Comparison of ENCODE assay signal across 1 mouse cellular context in genomic region chr5:134915311-134915710, GRCm38 (mm10).
TF ChIP-seq lines count a peak whose summit lies in the region.

Gene Cldn13 (minus strand): TSS chr5:134915526.

TF ChIP-seq in MEL, 35 proteins besides CTCF, POLR2A, EP300 and RAD21 (continued from another document):
- TF ChIP-seq E2F4 (IDR thresholded peaks at IDR 0.05; ENCODE audit: borderline replicate concordance, low read depth, low read length) (no peak), SIN3A (IDR thresholded peaks at IDR 0.05; ENCODE audit: low read length) (no peak; the same call in 1 of the 2 replicates), TBP (IDR thresholded peaks at IDR 0.05; ENCODE audit: low read depth, low read length) (0 out of 2 replicates have a peak, but pooled peaks have one; percentile 36), POLR2AphosphoS2 (IDR thresholded peaks at IDR 0.05; ENCODE audit: low read length) (no peak), CHD2 (IDR thresholded peaks at IDR 0.05; ENCODE audit: low read length) (no peak), ELF1 (IDR thresholded peaks at IDR 0.05; ENCODE audit: low read depth, low read length) (0 out of 2 replicates have a peak, but pooled peaks have one; percentile 20), USF1 (IDR thresholded peaks at IDR 0.05; ENCODE audit: low read depth, low read length) (no peak), POLR2AphosphoS5 (IDR thresholded peaks at IDR 0.05; ENCODE audit: borderline replicate concordance, low read depth, low read length) (no peak), MAFK (IDR thresholded peaks at IDR 0.05; ENCODE audit: borderline replicate concordance, low read depth, low read length) (no peak), RCOR1 (IDR thresholded peaks at IDR 0.05; ENCODE audit: low read depth, low read length) (no peak), MAZ (IDR thresholded peaks at IDR 0.05; ENCODE audit: low read depth, low read length) (no peak), USF2 (IDR thresholded peaks at IDR 0.05; ENCODE audit: borderline replicate concordance in 1 of 2, insufficient read depth in 1 of 2, low read depth in 1 of 2, low read length in 2 of 2) (no peak), GABPA (IDR thresholded peaks at IDR 0.05; ENCODE audit: low read depth, low read length) (no peak), SMC3 (IDR thresholded peaks at IDR 0.05; ENCODE audit: low read depth, low read length) (no peak), ZNF384 (IDR thresholded peaks at IDR 0.05; ENCODE audit: low read depth, low read length) (no peak)
